In genomic region chr1:172431836-172432586, GRCm38 (mm10) we compare ENCODE assay signal across 9 mouse cellular contexts. TPM values are rescaled to one million over a fixed set of nuclear protein-coding genes. Genes with fewer than 3 reads are reported as not detected.
DNase-seq lines count a peak whose midpoint lies in the region; ATAC-seq and TF ChIP-seq lines count a peak whose summit lies in the region.
"Had no signal": no experiment of that assay in that cellular context is flagged by ENCODE, and none has a peak within 500 bp of the region (broad histone marks: within the 10 kb centered on the region; RNA-seq: fewer than 3 reads in every experiment).

No protein-coding gene starts in this region.

- DNase-seq in midbrain, embryonic 11.5 days (ENCODE audit: low spot score, missing footprints) = peak; percentile 47
- no peak for DNase-seq in midbrain, embryonic 14.5 days
- peak; percentile 78 for DNase-seq in heart, embryonic 10.5 days (ENCODE audit: low spot score)
- DNase-seq in left cerebral cortex, adult 9 months (ENCODE audit: low spot score in 2 of 2) = no peak
- DNase-seq in forebrain, postnatal 0 days = no peak

- H3K9ac ChIP-seq in midbrain, embryonic 11.5 days (ENCODE audit: low read length) = no peak overlapping the region
- no peak overlapping the region for H3K9ac ChIP-seq in midbrain, embryonic 14.5 days (replicated peaks; ENCODE audit: low read length)
- no peak overlapping the region for H3K9ac ChIP-seq in kidney, embryonic 15.5 days
- no peak overlapping the region for H3K9ac ChIP-seq in stomach, embryonic 14.5 days (replicated peaks; ENCODE audit: low read depth, low read length)
- no peak overlapping the region for H3K9ac ChIP-seq in forebrain, postnatal 0 days

- 55% methylated on average over 4 of the region's 4 CpGs for WGBS in midbrain, embryonic 11.5 days
- 60% methylated on average over 4 of the region's 4 CpGs for WGBS in midbrain, embryonic 14.5 days
- 22% methylated on average over 4 of the region's 4 CpGs for WGBS in heart, embryonic 10.5 days
- WGBS in kidney, embryonic 15.5 days = 16% methylated on average over 4 of the region's 4 CpGs
- WGBS in stomach, embryonic 14.5 days = 17% methylated on average over 4 of the region's 4 CpGs
- 57% methylated on average over 4 of the region's 4 CpGs for WGBS in forebrain, postnatal 0 days

- no peak overlapping the region for H3K27ac ChIP-seq in midbrain, embryonic 11.5 days (ENCODE audit: low read depth, low read length)
- H3K27ac ChIP-seq in midbrain, embryonic 14.5 days (replicated peaks; ENCODE audit: low read depth, low read length) = no peak overlapping the region
- H3K27ac ChIP-seq in heart, embryonic 10.5 days = peak overlapping the region; percentile 47; the same call in 1 of the 2 replicates
- peak overlapping the region; percentile 85 for H3K27ac ChIP-seq in kidney, embryonic 15.5 days
- H3K27ac ChIP-seq in stomach, embryonic 14.5 days (ENCODE audit: low read length) = peak overlapping the region; percentile 35; the same call in 1 of the 2 replicates
- no peak overlapping the region for H3K27ac ChIP-seq in forebrain, postnatal 0 days (ENCODE audit: low read depth, low read length)

- H3K4me3 ChIP-seq in midbrain, embryonic 11.5 days (ENCODE audit: low read depth, low read length) = no peak overlapping the region
- no peak overlapping the region for H3K4me3 ChIP-seq in midbrain, embryonic 14.5 days (replicated peaks; ENCODE audit: low read depth, low read length)
- H3K4me3 ChIP-seq in heart, embryonic 10.5 days = no peak overlapping the region
- no peak overlapping the region for H3K4me3 ChIP-seq in kidney, embryonic 15.5 days (replicated peaks)
- no peak overlapping the region for H3K4me3 ChIP-seq in stomach, embryonic 14.5 days (ENCODE audit: low read depth, low read length)
- H3K4me3 ChIP-seq in forebrain, postnatal 0 days (ENCODE audit: low read depth, low read length) = no peak overlapping the region
- H3K4me3 ChIP-seq: megakaryocyte, embryonic 14.5 days had no signal

- H3K4me1 ChIP-seq in midbrain, embryonic 11.5 days (ENCODE audit: control insufficient read depth, insufficient read depth, low read length) = no peaks in the 10 kb centered on the region
- no peaks in the 10 kb centered on the region for H3K4me1 ChIP-seq in midbrain, embryonic 14.5 days (ENCODE audit: control insufficient read depth, insufficient read depth, low read length)
- peaks cover 38% of the 10 kb centered on the region for H3K4me1 ChIP-seq in heart, embryonic 10.5 days
- peaks cover 42% of the 10 kb centered on the region for H3K4me1 ChIP-seq in kidney, embryonic 15.5 days
- H3K4me1 ChIP-seq in stomach, embryonic 14.5 days (ENCODE audit: control insufficient read depth, insufficient read depth, low read length) = peaks cover 20% of the 10 kb centered on the region
- no peaks in the 10 kb centered on the region for H3K4me1 ChIP-seq in forebrain, postnatal 0 days (ENCODE audit: insufficient read depth)

- H3K9me3 ChIP-seq in midbrain, embryonic 11.5 days (ENCODE audit: control insufficient read depth, low read length) = no peaks in the 10 kb centered on the region
- no peaks in the 10 kb centered on the region for H3K9me3 ChIP-seq in midbrain, embryonic 14.5 days (ENCODE audit: control insufficient read depth, low read length)
- H3K9me3 ChIP-seq in heart, embryonic 10.5 days = no peaks in the 10 kb centered on the region
- H3K9me3 ChIP-seq in kidney, embryonic 15.5 days (replicated peaks) = no peaks in the 10 kb centered on the region
- H3K9me3 ChIP-seq in stomach, embryonic 14.5 days (ENCODE audit: control insufficient read depth, low read depth, low read length) = no peaks in the 10 kb centered on the region
- H3K9me3 ChIP-seq in forebrain, postnatal 0 days (ENCODE audit: low read length) = no peaks in the 10 kb centered on the region

- no peak overlapping the region for H3K4me2 ChIP-seq in midbrain, embryonic 11.5 days
- H3K4me2 ChIP-seq in midbrain, embryonic 14.5 days (ENCODE audit: low read length) = no peak overlapping the region
- 0 out of 2 replicates have a peak overlapping the region, but pooled peaks have one; percentile 15 for H3K4me2 ChIP-seq in kidney, embryonic 15.5 days
- no peak overlapping the region for H3K4me2 ChIP-seq in stomach, embryonic 14.5 days (replicated peaks; ENCODE audit: low read depth, low read length)
- H3K4me2 ChIP-seq in forebrain, postnatal 0 days (ENCODE audit: low read depth) = no peak overlapping the region

- TF ChIP-seq CTCF in forebrain, postnatal 0 days (IDR thresholded peaks at IDR 0.05; ENCODE audit: low read depth) = no peak

- H3K27me3 ChIP-seq in midbrain, embryonic 11.5 days (ENCODE audit: control insufficient read depth, insufficient read depth, low read length) = no peaks in the 10 kb centered on the region; the same call in 1 of the 2 replicates
- no peaks in the 10 kb centered on the region for H3K27me3 ChIP-seq in midbrain, embryonic 14.5 days (ENCODE audit: control insufficient read depth, insufficient read depth, low read length)
- no peaks in the 10 kb centered on the region for H3K27me3 ChIP-seq in heart, embryonic 10.5 days (ENCODE audit: insufficient read depth, poor library complexity, severe bottlenecking)
- no peaks in the 10 kb centered on the region for H3K27me3 ChIP-seq in kidney, embryonic 15.5 days
- H3K27me3 ChIP-seq in stomach, embryonic 14.5 days (ENCODE audit: control insufficient read depth, insufficient read depth, low read length) = no peaks in the 10 kb centered on the region
- no peaks in the 10 kb centered on the region for H3K27me3 ChIP-seq in forebrain, postnatal 0 days (ENCODE audit: insufficient read depth, low read length)

- no peak for ATAC-seq in midbrain, embryonic 11.5 days (ENCODE audit: low FRiP score)
- no peak for ATAC-seq in midbrain, embryonic 14.5 days (ENCODE audit: low FRiP score, low TSS enrichment)
- ATAC-seq in kidney, embryonic 15.5 days (replicated peaks; ENCODE audit: low FRiP score) = peak; percentile 71
- ATAC-seq in stomach, embryonic 14.5 days (ENCODE audit: insufficient number of reproducible peaks, insufficient read depth, low FRiP score, low read depth) = peak; percentile 46
- ATAC-seq in granulocyte monocyte progenitor cell, adult 5-6 weeks (replicated peaks; ENCODE audit: poor library complexity, severe bottlenecking) = no peak
- no peak for ATAC-seq in forebrain, postnatal 0 days

- H3K36me3 ChIP-seq in midbrain, embryonic 11.5 days (ENCODE audit: control insufficient read depth, insufficient read depth, low read length) = no peaks in the 10 kb centered on the region
- H3K36me3 ChIP-seq in midbrain, embryonic 14.5 days (ENCODE audit: control insufficient read depth, insufficient read depth, low read length) = no peaks in the 10 kb centered on the region
- no peaks in the 10 kb centered on the region for H3K36me3 ChIP-seq in heart, embryonic 10.5 days
- H3K36me3 ChIP-seq in kidney, embryonic 15.5 days = no peaks in the 10 kb centered on the region
- no peaks in the 10 kb centered on the region for H3K36me3 ChIP-seq in stomach, embryonic 14.5 days (ENCODE audit: control insufficient read depth, insufficient read depth, low read length)
- H3K36me3 ChIP-seq in forebrain, postnatal 0 days (ENCODE audit: insufficient read depth) = no peaks in the 10 kb centered on the region

RNA-seq across cellular contexts. Expression of gene Slamf9, which starts 43.1 kb away (rescaled TPM):
- 0.12 and 0.23 TPM in 2 replicates for polyA plus RNA-seq in midbrain, embryonic 11.5 days (2014; fragmentation: Nextera tagmentation; extraction: Ambion mirVana)
- polyA plus RNA-seq in midbrain, embryonic 14.5 days (2014; fragmentation: Nextera tagmentation; extraction: Ambion mirVana) = 0.32 TPM in 1 of 2 replicates, not detected in the other
- polyA plus RNA-seq in heart, embryonic 10.5 days (2016; fragmentation: Nextera tagmentation; extraction: Ambion mirVana) = 0.92 and 1.1 TPM in 2 replicates
- polyA plus RNA-seq in kidney, embryonic 15.5 days (2015; fragmentation: Nextera tagmentation; extraction: Ambion mirVana) = 0.73 and 1.1 TPM in 2 replicates
- 0.43 and 0.45 TPM in 2 replicates for polyA plus RNA-seq in stomach, embryonic 14.5 days (2014; fragmentation: Nextera tagmentation; extraction: Ambion mirVana)
- not detected in 2 replicates for total RNA-seq in granulocyte monocyte progenitor cell, adult 5-6 weeks (2014; fragmentation: Nextera tagmentation)
- 0.26 TPM in 1 of 2 replicates, not detected in the other for total RNA-seq in granulocyte monocyte progenitor cell, adult 5-6 weeks (2017)
- total RNA-seq in forebrain, postnatal 0 days (2014; rRNA removed) = 0.15 and 0.43 TPM in 2 replicates
- 0.21 and 0.30 TPM in 2 replicates for polyA plus RNA-seq in forebrain, postnatal 0 days (2015; fragmentation: Nextera tagmentation; extraction: Ambion mirVana)

RNA-seq across cellular contexts. Expression of gene Igsf9, which starts 49.6 kb away (rescaled TPM):
- 48.8 and 49.7 TPM in 2 replicates for polyA plus RNA-seq in midbrain, embryonic 11.5 days (2014; fragmentation: Nextera tagmentation; extraction: Ambion mirVana)
- 49.6 and 52.6 TPM in 2 replicates for polyA plus RNA-seq in midbrain, embryonic 14.5 days (2014; fragmentation: Nextera tagmentation; extraction: Ambion mirVana)
- polyA plus RNA-seq in heart, embryonic 10.5 days (2016; fragmentation: Nextera tagmentation; extraction: Ambion mirVana) = 13.7 and 37.5 TPM in 2 replicates
- polyA plus RNA-seq in kidney, embryonic 15.5 days (2015; fragmentation: Nextera tagmentation; extraction: Ambion mirVana) = 45.0 and 46.0 TPM in 2 replicates
- 41.5 and 48.1 TPM in 2 replicates for polyA plus RNA-seq in stomach, embryonic 14.5 days (2014; fragmentation: Nextera tagmentation; extraction: Ambion mirVana)
- not detected in 2 replicates for total RNA-seq in granulocyte monocyte progenitor cell, adult 5-6 weeks (2014; fragmentation: Nextera tagmentation)
- not detected in 2 replicates for total RNA-seq in granulocyte monocyte progenitor cell, adult 5-6 weeks (2017)
- total RNA-seq in forebrain, postnatal 0 days (2014; rRNA removed) = 35.3 and 36.2 TPM in 2 replicates
- polyA plus RNA-seq in forebrain, postnatal 0 days (2015; fragmentation: Nextera tagmentation; extraction: Ambion mirVana) = 13.3 and 25.6 TPM in 2 replicates

RNA-seq across cellular contexts. Expression of gene Pigm, which starts 55.7 kb away (rescaled TPM):
- 11.0 and 12.2 TPM in 2 replicates for polyA plus RNA-seq in midbrain, embryonic 11.5 days (2014; fragmentation: Nextera tagmentation; extraction: Ambion mirVana)
- polyA plus RNA-seq in midbrain, embryonic 14.5 days (2014; fragmentation: Nextera tagmentation; extraction: Ambion mirVana) = 5.2 and 6.4 TPM in 2 replicates
- 8.0 and 8.6 TPM in 2 replicates for polyA plus RNA-seq in heart, embryonic 10.5 days (2016; fragmentation: Nextera tagmentation; extraction: Ambion mirVana)
- polyA plus RNA-seq in kidney, embryonic 15.5 days (2015; fragmentation: Nextera tagmentation; extraction: Ambion mirVana) = 7.6 and 7.9 TPM in 2 replicates
- polyA plus RNA-seq in stomach, embryonic 14.5 days (2014; fragmentation: Nextera tagmentation; extraction: Ambion mirVana) = 9.7 and 10.5 TPM in 2 replicates
- 10.2 and 16.0 TPM in 2 replicates for total RNA-seq in granulocyte monocyte progenitor cell, adult 5-6 weeks (2014; fragmentation: Nextera tagmentation)
- total RNA-seq in granulocyte monocyte progenitor cell, adult 5-6 weeks (2017) = 13.8 and 16.2 TPM in 2 replicates
- total RNA-seq in forebrain, postnatal 0 days (2014; rRNA removed) = 10.4 and 14.5 TPM in 2 replicates
- 1.9 and 2.3 TPM in 2 replicates for polyA plus RNA-seq in forebrain, postnatal 0 days (2015; fragmentation: Nextera tagmentation; extraction: Ambion mirVana)

Comparison
In these comparisons a context has a peak if more than half of its experiments do, and no peak if none do; other contexts are left out.
1. DNase-seq: peak in midbrain, embryonic 11.5 days (single experiment) and heart, embryonic 10.5 days (single experiment); none in midbrain, embryonic 14.5 days (single experiment), left cerebral cortex, adult 9 months (0 of 2) and forebrain, postnatal 0 days (single experiment).
2. ATAC-seq: peak in kidney, embryonic 15.5 days (single experiment) and stomach, embryonic 14.5 days (single experiment); none in midbrain, embryonic 11.5 days (single experiment), midbrain, embryonic 14.5 days (single experiment), granulocyte monocyte progenitor cell, adult 5-6 weeks (single experiment) and forebrain, postnatal 0 days (single experiment).
3. H3K27ac ChIP-seq: peak in heart, embryonic 10.5 days (single experiment), kidney, embryonic 15.5 days (single experiment) and stomach, embryonic 14.5 days (single experiment); none in midbrain, embryonic 11.5 days (single experiment), midbrain, embryonic 14.5 days (single experiment) and forebrain, postnatal 0 days (single experiment).